Mouse (Mus musculus) naive thymus-derived CD4-positive, alpha-beta T cell, adult 2 months (primary cell): Measurements from ENCODE around the gene Atrn.

ENCODE experiments used
- DNase-seq: peaks from one replicate; pipeline ENCODE4 v3.0.0-alpha.2; 2011; ENCODE audit warnings: low read depth

Atrn gene

GRCm38 (mm10) chr2:131038675-131039074 is 132.4 kb downstream of the Atrn start:
- no peak for DNase-seq

- no peak for DNase-seq
These were observed 134.8 kb downstream of the Atrn start for GRCm38 (mm10) chr2:131040854-131041825.

GRCm38 (mm10) chr2:131042988-131043387 is 136.7 kb downstream of the Atrn start, which contains the start of gene Gfra4:
TSS of gene Gfra4 (minus strand) at chr2:131043088.
- DNase-seq = no peak

GRCm38 (mm10) chr2:131044354-131044852 is 138.1 kb downstream of the Atrn start:
- no peak for DNase-seq

- no peak for DNase-seq
These were observed 138.9 kb downstream of the Atrn start for GRCm38 (mm10) chr2:131044989-131045720.

- no peak for DNase-seq
These were observed 139.7 kb downstream of the Atrn start for GRCm38 (mm10) chr2:131046025-131046424.

- DNase-seq = no peak
These were observed 145.7 kb downstream of the Atrn start for GRCm38 (mm10) chr2:131052043-131052442.

- DNase-seq = no peak
These were observed 146.6 kb downstream of the Atrn start for GRCm38 (mm10) chr2:131052862-131053418.

- DNase-seq = no peak
These were observed 147.8 kb downstream of the Atrn start for GRCm38 (mm10) chr2:131053851-131054645.

GRCm38 (mm10) chr2:131054646-131055264 is 148.5 kb downstream of the Atrn start:
- DNase-seq = no peak

GRCm38 (mm10) chr2:131055631-131056030 is 149.3 kb downstream of the Atrn start:
- DNase-seq = peak; percentile 42

GRCm38 (mm10) chr2:131056191-131056590 is 149.9 kb downstream of the Atrn start:
- DNase-seq = peak; percentile 17

- DNase-seq = no peak
These were observed 152.4 kb downstream of the Atrn start for GRCm38 (mm10) chr2:131058672-131059071.

GRCm38 (mm10) chr2:131059377-131059776 is 153.1 kb downstream of the Atrn start:
- no peak for DNase-seq

- DNase-seq = no peak
These were observed 153.7 kb downstream of the Atrn start for GRCm38 (mm10) chr2:131059781-131060540.

- DNase-seq = no peak
These were observed 154.5 kb downstream of the Atrn start for GRCm38 (mm10) chr2:131060784-131061183.

GRCm38 (mm10) chr2:131061607-131062006 is 155.3 kb downstream of the Atrn start:
- DNase-seq = no peak

- no peak for DNase-seq
These were observed 157.1 kb downstream of the Atrn start, which contains the start of gene Adam33 for GRCm38 (mm10) chr2:131063404-131063864. TSS of gene Adam33 (minus strand) at chr2:131063814.

GRCm38 (mm10) chr2:131066342-131066741 is 160.0 kb downstream of the Atrn start:
- DNase-seq = no peak

- no peak for DNase-seq
These were observed 161.2 kb downstream of the Atrn start for GRCm38 (mm10) chr2:131067481-131067880.
